Mouse (Mus musculus) kidney, adult 2 months (tissue): ENCODE data around the gene Tns3.

Experiments used
- CTCF ChIP-seq: fragments of 200-500 bp; conservative IDR thresholded peaks from 2 replicates; pipeline ENCODE4 v1.5.1; 2011; ENCODE audit warnings: low read depth, mild to moderate bottlenecking, control low read depth, low read length, moderate library complexity, mixed read lengths; ENCODE audit not compliant: insufficient read depth, insufficient read length
- POLR2A ChIP-seq: fragments of 200-500 bp; IDR thresholded peaks from one replicate; pipeline ENCODE4 v1.6.1; 2011; ENCODE audit warnings: low read depth, low read length, control low read depth

DNA sequence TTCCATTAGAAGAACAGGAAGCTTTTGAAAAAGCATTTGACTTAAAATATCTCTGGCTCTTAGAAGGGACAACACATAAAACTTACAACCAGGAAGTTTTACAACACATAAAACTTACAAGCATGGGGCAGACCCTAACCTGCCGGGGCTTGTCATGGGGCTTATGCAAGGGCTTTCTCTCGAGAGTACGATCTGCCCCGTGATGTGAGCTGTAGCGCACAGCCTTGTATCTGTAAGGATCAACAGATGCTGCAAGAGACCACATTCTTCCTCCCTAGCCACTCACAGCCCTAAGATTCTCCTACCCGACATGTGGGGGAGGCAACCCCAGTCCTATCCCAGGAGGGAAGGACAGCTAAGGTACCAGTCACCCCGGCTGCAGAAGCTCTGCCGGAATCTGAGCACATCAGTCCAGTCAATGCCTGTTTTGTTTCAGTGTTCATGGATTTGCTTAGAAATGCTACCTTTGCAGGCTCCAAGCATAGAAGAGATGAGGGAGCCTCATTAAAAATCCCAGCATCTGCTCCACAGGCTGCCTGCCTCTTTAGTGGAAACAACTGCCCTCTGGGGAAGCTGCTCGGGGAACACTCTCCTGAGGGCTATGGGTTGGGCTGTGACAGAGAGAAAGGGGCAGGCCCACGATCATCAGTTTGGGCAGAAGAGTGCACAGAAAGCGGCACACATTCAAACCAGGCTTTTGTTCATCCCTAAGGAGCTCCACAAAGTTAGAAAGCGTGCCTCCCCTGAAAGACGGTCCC lies 196.8 kb downstream of the Tns3 start:
- TF ChIP-seq CTCF, result no peak
- TF ChIP-seq POLR2A, result no peak
